Mouse (Mus musculus) kidney, embryonic 16.5 days (tissue): ENCODE measurements around the gene Hoxc8. TPM values are rescaled to one million over a fixed set of nuclear protein-coding genes. Genes with fewer than 3 reads are reported as not detected.

Experiments
- ATAC-seq: fragments of 200-750 bp; cut with Nextera tagmentation; 2 replicates; pipeline ENCODE4 v1.8.0; 2017; ENCODE audit warnings: moderate TSS enrichment; ENCODE audit not compliant: low FRiP score, low TSS enrichment
- H3K27ac ChIP-seq: fragments of 300-500 bp; sonication (generic); 2 replicates; pipeline ENCODE4 v1.5.1; 2014; ENCODE audit warnings: low read length
- H3K27me3 ChIP-seq: fragments of 300-500 bp; sonication (generic); 2 replicates; pipeline ENCODE4 v1.6.1; 2014; ENCODE audit warnings: low read length, control low read depth, mixed read lengths; ENCODE audit not compliant: insufficient read depth
- H3K36me3 ChIP-seq: fragments of 300-500 bp; sonication (generic); 2 replicates; pipeline ENCODE4 v1.6.1; 2014; ENCODE audit warnings: low read length, control low read depth, mixed read lengths; ENCODE audit not compliant: insufficient read depth
- H3K4me1 ChIP-seq: fragments of 300-500 bp; sonication (generic); 2 replicates; pipeline ENCODE4 v1.6.1; 2014; ENCODE audit warnings: low read length, control low read depth, mixed read lengths; ENCODE audit not compliant: insufficient read depth
- H3K4me2 ChIP-seq: fragments of 300-500 bp; sonication (generic); replicated peaks from 2 replicates; pipeline ENCODE4 v1.6.1; 2014; ENCODE audit warnings: low read depth, low read length
- H3K4me3 ChIP-seq: fragments of 300-500 bp; sonication (generic); 2 replicates; pipeline ENCODE4 v1.5.1; 2014; ENCODE audit warnings: mild to moderate bottlenecking, low read length
- H3K9ac ChIP-seq: fragments of 300-500 bp; sonication (generic); replicated peaks from 2 replicates; pipeline ENCODE4 v1.6.1; 2014; ENCODE audit warnings: low read length
- H3K9me3 ChIP-seq: fragments of 300-500 bp; sonication (generic); 2 replicates; pipeline ENCODE4 v1.6.1; 2016; ENCODE audit warnings: low read length, control low read depth
- WGBS: fragments of 180-500 bp; shearing (Covaris S2); extraction: QIAGEN DNeasy Blood & Tissue Kit; methylation state at CpG from one replicate; pipeline ENCODE4 v1.1.7; 2014; 5-methylcytosine and 5-hydroxymethylcytosine counted together
- polyA plus RNA-seq: library from polyadenylated mRNA; unstranded; fragments of >200 nt; fragmentation: Nextera tagmentation; extraction: Ambion mirVana; gene quantifications from 2 replicates; pipeline ENCODE4 v1.2.1, GENCODE M21; 2015

Hoxc8 gene
- polyA plus RNA-seq, 1 experiment from 2014 or later: 6.6 TPM

DNA sequence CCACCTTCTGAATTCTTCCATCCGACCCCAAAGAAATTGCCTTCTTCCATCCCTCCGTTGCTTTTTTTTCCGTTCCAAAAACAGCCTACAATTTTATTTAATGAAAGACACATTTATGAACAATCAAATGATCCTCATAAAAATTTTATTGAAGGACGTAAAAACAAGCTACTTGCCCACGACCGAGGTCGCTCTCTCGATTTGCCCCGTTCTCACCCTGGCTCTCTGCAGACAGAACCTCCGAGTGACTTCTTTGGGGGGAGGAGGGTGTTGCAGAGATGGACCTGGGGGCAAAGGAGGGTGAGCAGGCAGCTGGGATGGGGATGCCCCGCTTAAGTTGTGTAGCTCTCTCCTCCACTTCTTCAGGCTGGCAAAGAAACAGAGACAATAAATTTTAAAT, 10.1 kb upstream of the Hoxc8 start:
- ATAC-seq: no peak
- H3K4me3 ChIP-seq: peak overlapping the region; percentile 74
- peak overlapping the region; percentile 96 for H3K27ac ChIP-seq
- WGBS: 4% methylated on average over 11 of the region's 11 CpGs
- H3K27me3 ChIP-seq: peaks cover 17% of the 10 kb centered on the region
- H3K36me3 ChIP-seq: no peaks in the 10 kb centered on the region
- H3K9me3 ChIP-seq: no peaks in the 10 kb centered on the region
- H3K4me2 ChIP-seq: peak overlapping the region; percentile 84
- peaks cover 57% of the 10 kb centered on the region for H3K4me1 ChIP-seq
- peak overlapping the region; percentile 97 for H3K9ac ChIP-seq

DNA sequence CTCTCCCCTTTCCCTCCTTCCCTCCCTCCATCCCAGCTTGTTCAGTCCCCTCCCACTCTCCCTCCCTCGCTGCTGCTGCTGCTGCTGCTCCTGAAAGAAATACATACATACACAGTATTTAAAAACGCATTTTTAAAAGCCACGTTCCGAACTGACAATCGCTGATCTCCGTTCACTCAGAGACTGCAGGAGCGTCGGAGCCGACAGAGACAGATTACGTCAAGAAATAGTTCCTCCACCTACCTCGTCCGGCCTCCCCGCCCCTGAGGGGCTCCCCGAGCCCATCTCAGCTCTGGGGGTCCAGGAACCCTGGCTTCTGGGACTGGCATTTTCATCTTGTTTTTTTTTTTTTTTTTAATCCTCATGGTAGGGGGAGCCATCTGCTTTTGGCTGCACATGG, 9.5 kb upstream of the Hoxc8 start:
- Histone ChIP-seq H3K4me2 (peak overlapping the region; percentile 84), H3K36me3 (no peaks in the 10 kb centered on the region), H3K27me3 (peaks cover 22% of the 10 kb centered on the region), H3K4me3 (peak overlapping the region; percentile 74), H3K9ac (peak overlapping the region; percentile 97), H3K27ac (peak overlapping the region; percentile 96), H3K9me3 (no peaks in the 10 kb centered on the region), H3K4me1 (peaks cover 59% of the 10 kb centered on the region)
- under 1% methylated on average over 14 of the region's 14 CpGs for WGBS
- ATAC-seq: no peak

DNA sequence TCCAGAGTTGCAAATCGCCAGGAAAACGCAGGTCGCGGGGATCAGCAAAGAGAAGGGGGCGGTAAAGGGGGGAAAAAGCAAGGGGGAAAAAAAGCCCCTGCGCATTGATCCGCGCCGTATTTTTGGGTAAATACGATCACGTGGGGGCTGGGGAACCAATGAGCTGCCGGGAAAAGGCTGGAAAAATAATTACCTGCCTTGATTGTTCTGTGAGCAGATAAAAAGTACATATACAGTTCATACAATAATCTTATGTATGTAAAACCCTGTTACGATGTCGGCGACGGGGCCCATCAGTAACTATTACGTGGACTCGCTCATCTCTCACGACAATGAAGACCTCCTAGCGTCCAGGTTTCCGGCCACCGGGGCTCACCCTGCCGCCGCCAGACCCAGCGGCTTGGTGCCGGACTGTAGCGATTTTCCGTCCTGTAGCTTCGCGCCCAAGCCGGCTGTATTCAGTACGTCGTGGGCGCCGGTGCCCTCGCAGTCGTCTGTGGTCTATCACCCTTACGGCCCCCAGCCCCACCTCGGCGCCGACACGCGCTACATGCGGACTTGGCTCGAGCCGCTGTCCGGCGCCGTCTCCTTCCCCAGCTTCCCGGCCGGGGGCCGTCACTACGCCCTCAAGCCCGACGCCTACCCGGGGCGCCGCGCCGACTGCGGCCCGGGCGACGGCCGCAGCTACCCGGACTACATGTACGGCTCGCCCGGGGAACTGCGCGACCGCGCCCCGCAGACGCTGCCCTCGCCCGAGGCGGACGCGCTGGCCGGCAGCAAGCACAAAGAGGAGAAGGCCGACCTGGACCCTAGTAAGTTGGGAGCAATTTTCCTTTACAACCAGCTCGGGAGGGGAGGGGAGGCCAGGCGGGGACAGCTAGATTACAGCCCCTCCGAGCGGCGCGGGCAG, 8.8 kb upstream of the Hoxc8 start:
- peak overlapping the region; percentile 97 for H3K9ac ChIP-seq
- peaks cover 65% of the 10 kb centered on the region for H3K4me1 ChIP-seq
- ATAC-seq: no peak; the same call in 1 of the 2 replicates
- peak overlapping the region; percentile 96 for H3K27ac ChIP-seq
- H3K9me3 ChIP-seq: no peaks in the 10 kb centered on the region
- peaks cover 25% of the 10 kb centered on the region for H3K27me3 ChIP-seq
- no peaks in the 10 kb centered on the region for H3K36me3 ChIP-seq
- H3K4me3 ChIP-seq: peak overlapping the region; percentile 74
- peak overlapping the region; percentile 84 for H3K4me2 ChIP-seq
- under 1% methylated on average over 88 of the region's 88 CpGs for WGBS

DNA sequence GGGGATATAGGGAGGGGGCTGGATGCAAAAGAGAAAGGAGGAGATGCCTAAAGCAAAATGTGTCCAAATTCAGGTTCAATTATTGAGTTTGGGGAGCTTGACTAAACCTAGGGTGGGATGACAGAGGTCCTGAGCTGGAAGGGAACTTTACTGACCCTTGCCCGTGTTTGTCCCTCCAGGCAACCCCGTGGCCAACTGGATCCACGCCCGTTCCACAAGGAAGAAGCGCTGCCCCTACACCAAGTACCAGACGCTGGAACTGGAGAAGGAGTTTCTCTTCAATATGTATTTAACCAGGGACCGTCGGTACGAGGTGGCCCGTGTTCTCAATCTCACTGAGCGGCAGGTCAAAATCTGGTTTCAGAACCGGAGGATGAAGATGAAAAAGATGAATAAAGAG, 6.7 kb upstream of the Hoxc8 start:
- H3K9me3 ChIP-seq: no peaks in the 10 kb centered on the region
- no peak for ATAC-seq
- H3K9ac ChIP-seq: peak overlapping the region; percentile 77
- 10% methylated on average over 12 of the region's 12 CpGs for WGBS
- H3K4me1 ChIP-seq: peaks cover 73% of the 10 kb centered on the region
- peak overlapping the region; percentile 74 for H3K4me3 ChIP-seq
- peak overlapping the region; percentile 78 for H3K27ac ChIP-seq
- peaks cover 35% of the 10 kb centered on the region for H3K27me3 ChIP-seq
- peak overlapping the region; percentile 84 for H3K4me2 ChIP-seq
- H3K36me3 ChIP-seq: no peaks in the 10 kb centered on the region

DNA sequence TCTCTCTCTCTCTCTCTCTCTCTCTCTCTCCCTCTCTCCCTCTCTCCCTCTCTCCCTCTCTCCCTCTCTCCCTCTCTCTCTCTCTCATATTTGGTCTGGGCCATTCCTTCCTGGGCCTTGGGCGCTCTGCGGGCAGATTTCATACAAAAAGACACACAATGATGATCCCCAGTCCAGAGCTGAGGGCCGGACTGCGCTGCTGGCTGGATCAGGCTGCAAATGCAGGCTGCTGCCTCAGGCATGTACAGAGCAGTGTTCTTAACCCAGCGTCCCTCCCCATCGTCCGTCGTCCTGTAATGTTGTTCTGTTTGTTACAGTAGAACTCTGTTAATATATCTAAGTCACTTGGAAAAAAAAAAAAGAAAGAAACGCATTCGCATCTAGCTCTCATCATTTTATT, 5.9 kb upstream of the Hoxc8 start:
- H3K27ac ChIP-seq: peak overlapping the region; percentile 68
- no peaks in the 10 kb centered on the region for H3K36me3 ChIP-seq
- H3K4me3 ChIP-seq: peak overlapping the region; percentile 18; the same call in 1 of the 2 replicates
- peak overlapping the region; percentile 56 for H3K9ac ChIP-seq
- peaks cover 67% of the 10 kb centered on the region for H3K4me1 ChIP-seq
- no peak for ATAC-seq
- WGBS: 14% methylated on average over 10 of the region's 10 CpGs
- H3K4me2 ChIP-seq: peak overlapping the region; percentile 84
- no peaks in the 10 kb centered on the region for H3K9me3 ChIP-seq
- peaks cover 35% of the 10 kb centered on the region for H3K27me3 ChIP-seq

DNA sequence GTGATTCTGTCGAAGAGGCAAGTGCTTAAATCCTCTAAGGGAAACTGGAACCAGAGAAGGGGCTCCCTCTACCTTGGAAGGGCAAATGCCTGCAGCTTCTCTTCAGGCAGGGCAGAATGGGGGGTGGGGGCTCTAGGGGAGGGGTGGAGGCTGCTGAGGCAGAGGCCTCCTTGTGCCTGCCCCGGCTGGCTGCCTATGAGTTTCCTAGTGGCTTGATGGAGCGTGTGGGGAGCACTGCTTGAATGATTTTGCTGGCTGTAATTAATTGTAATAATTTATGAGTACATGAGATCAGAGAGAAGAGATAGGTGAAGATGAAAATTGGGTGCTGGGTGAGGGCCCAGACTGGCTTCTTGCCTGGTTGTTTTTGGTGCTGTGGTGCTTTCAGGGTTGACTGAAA, 5.5 kb upstream of the Hoxc8 start:
- peak overlapping the region; percentile 68 for H3K27ac ChIP-seq
- H3K9ac ChIP-seq: peak overlapping the region; percentile 56
- no peaks in the 10 kb centered on the region for H3K9me3 ChIP-seq
- peaks cover 35% of the 10 kb centered on the region for H3K27me3 ChIP-seq
- ATAC-seq: no peak; the same call in 1 of the 2 replicates
- H3K4me1 ChIP-seq: peaks cover 67% of the 10 kb centered on the region
- H3K4me2 ChIP-seq: peak overlapping the region; percentile 84
- H3K4me3 ChIP-seq: no peak overlapping the region
- no peaks in the 10 kb centered on the region for H3K36me3 ChIP-seq
- 16% methylated on average over 3 of the region's 3 CpGs for WGBS

DNA sequence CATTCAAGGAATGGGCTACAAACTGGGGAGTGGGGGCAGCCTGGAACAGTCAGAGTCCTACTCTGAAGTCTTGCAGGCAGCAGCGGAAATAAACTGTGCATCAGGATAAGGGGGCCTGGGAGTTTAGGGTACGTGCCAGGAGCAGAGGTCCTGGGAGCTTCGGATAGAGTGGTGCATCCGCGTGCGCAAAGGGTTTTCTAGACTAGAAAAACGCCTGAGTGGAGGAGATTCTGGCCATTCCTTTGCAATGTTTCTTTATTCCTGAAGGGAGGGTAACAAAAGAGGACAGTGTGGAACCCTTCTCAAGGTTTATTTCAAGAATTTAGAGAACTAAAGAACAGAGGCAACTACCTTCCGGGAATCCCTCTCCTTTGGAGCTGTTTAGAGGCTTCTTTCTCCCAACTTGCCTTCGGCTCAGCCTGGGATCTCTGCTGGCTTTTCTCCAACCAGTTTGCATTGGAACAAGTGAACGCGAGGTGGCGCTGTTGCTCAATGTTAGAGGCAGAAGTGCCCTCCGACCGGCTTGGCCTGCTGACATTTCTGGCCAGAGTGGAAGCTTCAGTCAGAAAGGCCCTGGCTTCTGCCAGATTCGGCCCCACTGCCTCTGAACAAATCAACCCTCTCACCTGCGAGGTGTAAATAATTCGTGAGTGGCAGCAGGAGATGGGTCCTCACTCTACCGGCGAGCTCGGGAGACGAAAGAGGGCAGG, 3.1 kb upstream of the Hoxc8 start:
- peaks cover 75% of the 10 kb centered on the region for H3K4me1 ChIP-seq
- peaks cover 44% of the 10 kb centered on the region for H3K27me3 ChIP-seq
- no peaks in the 10 kb centered on the region for H3K9me3 ChIP-seq
- H3K4me2 ChIP-seq: peak overlapping the region; percentile 26
- H3K27ac ChIP-seq: peak overlapping the region; percentile 78
- H3K9ac ChIP-seq: peak overlapping the region; percentile 51
- 6% methylated on average over 21 of the region's 21 CpGs for WGBS
- no peak overlapping the region for H3K4me3 ChIP-seq
- ATAC-seq: 0 out of 2 replicates have a peak, but pooled peaks have one; percentile 17
- H3K36me3 ChIP-seq: no peaks in the 10 kb centered on the region

DNA sequence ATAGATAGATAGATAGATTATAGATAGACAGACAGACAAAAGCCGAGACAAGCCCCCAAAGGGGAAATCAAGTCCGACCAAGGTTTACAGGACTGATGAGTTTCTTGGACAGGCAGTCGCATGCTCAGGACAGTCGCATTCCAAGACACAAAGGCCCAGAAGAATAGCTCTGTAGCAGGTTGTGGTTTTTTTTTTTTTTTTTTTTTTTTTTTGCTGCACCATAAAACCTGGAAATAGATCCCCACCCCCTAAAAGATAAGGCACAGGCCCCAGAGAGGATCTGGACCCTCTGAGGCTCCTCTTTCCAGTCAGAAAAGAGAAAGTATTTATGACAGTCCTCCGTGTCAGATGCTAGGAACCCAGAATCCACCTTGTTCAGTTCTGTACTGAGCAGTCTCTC, 2.3 kb upstream of the Hoxc8 start:
- Histone ChIP-seq H3K36me3 (no peaks in the 10 kb centered on the region), H3K27me3 (peaks cover 48% of the 10 kb centered on the region), H3K4me3 (no peak overlapping the region), H3K9ac (no peak overlapping the region), H3K4me2 (no peak overlapping the region), H3K4me1 (peaks cover 74% of the 10 kb centered on the region), H3K27ac (no peak overlapping the region), H3K9me3 (no peaks in the 10 kb centered on the region)
- ATAC-seq: no peak
- 50% methylated on average over 5 of the region's 5 CpGs for WGBS

DNA sequence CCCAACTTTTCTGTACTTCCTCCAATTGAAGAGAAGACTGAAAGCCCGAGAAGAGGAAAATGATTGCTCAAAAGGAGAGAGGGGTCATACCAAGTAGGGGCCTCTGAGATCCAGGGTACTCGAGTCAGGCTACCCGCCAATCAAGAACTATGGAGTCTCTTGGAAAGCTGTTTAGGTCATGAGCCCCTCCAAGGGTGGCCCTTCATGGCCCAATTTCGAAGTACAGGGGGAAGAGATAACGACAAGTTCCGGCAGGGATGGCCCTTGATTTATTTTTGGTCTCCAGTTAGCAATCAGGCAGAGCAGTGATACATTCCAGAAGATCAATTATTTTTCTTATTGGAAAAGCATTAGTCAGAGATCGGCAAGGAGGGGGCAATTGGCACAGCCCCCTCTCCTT, 1.4 kb downstream of the Hoxc8 start:
- ATAC-seq: no peak
- Histone ChIP-seq H3K36me3 (no peaks in the 10 kb centered on the region), H3K9ac (peak overlapping the region; percentile 65), H3K4me1 (peaks cover 65% of the 10 kb centered on the region), H3K9me3 (no peaks in the 10 kb centered on the region), H3K4me3 (peak overlapping the region; percentile 48), H3K4me2 (peak overlapping the region; percentile 63), H3K27me3 (peaks cover 45% of the 10 kb centered on the region), H3K27ac (peak overlapping the region; percentile 86)
- 11% methylated on average over 7 of the region's 7 CpGs for WGBS
